Mouse (Mus musculus): ENCODE data around the gene Klrc3. TPM values are rescaled to one million over a fixed set of nuclear protein-coding genes. Genes with fewer than 3 reads are reported as not detected.

The Klrc3 gene
- polyA plus RNA-seq, 1 experiment from 2014 or later, result not detected

DNA sequence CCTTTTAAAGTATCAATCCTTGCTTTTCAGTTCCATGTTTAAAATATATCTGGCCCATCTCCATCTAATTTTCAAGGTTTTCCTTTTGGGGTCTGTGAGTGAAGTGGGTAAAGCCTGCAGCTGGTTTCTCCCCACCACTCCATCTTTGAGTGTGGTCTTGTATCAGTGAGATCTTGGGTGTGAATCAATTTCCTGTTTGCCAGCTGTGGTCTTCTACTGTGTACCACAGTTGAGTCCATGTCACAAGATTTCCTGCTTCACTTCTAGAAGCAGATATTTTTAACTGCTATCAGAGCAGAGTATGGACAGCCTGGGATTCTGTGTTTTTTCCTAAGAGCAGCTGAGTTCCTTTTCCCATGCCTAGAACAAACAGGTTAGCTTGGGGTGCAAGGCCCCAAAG, 34.8 kb downstream of the Klrc3 start:
- H3K4me2 ChIP-seq (ENCODE audit: low read depth, severe bottlenecking), result no peak overlapping the region
- no peaks in the 10 kb centered on the region for H3K4me1 ChIP-seq (ENCODE audit: control insufficient read depth, insufficient read depth, low read length)
- DNase-seq (ENCODE audit: low spot score) (no peak), ATAC-seq (ENCODE audit: insufficient number of reproducible peaks, low FRiP score, low TSS enrichment, low read depth) (no peak)
- H3K27ac ChIP-seq (replicated peaks; ENCODE audit: low read depth, low read length), result no peak overlapping the region
- H3K9ac ChIP-seq (ENCODE audit: low read length), result no peak overlapping the region
- H3K36me3 ChIP-seq (ENCODE audit: control insufficient read depth, insufficient read depth, low read length), result no peaks in the 10 kb centered on the region
- no peaks in the 10 kb centered on the region for H3K9me3 ChIP-seq (ENCODE audit: control insufficient read depth, low read length)
- no peak overlapping the region for H3K4me3 ChIP-seq (ENCODE audit: low read depth, low read length)
- no peaks in the 10 kb centered on the region for H3K27me3 ChIP-seq (ENCODE audit: control insufficient read depth, insufficient read depth, low read length)

DNA sequence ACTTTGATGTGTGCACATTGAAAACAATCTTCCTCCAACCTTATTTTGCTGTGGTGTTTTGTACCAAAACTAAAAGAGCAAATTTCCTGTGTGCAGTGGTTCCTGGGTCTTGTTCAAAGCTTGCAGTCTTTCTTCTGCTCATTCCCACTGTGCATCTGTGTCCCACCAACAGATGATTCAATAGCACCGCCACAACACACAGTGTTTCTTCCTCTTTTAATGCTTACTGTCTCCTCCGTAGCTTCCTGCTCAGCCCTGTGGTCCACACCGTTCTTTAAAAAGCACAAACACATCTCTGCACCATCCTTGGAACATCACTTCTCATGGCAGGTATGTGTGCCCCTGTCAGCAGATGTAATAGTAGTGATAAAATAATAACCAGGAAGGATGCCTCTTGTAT, 51.6 kb downstream of the Klrc3 start, which contains the start of gene Klrd1:
Gene Klrd1 (plus strand): TSS at position 275 of the 400 bp plus-strand sequence.
- H3K4me1 ChIP-seq (ENCODE audit: control insufficient read depth, insufficient read depth, low read length), result no peaks in the 10 kb centered on the region
- H3K9ac ChIP-seq (ENCODE audit: low read length), result no peak within 1 kb of the TSS
- no peaks in the 10 kb centered on the region for H3K9me3 ChIP-seq (ENCODE audit: control insufficient read depth, low read length)
- no peaks in the 10 kb centered on the region for H3K27me3 ChIP-seq (ENCODE audit: control insufficient read depth, insufficient read depth, low read length)
- H3K4me3 ChIP-seq (ENCODE audit: low read depth, low read length), result no peak within 1 kb of the TSS
- H3K36me3 ChIP-seq (ENCODE audit: control insufficient read depth, insufficient read depth, low read length), result no peaks in the 10 kb centered on the region
- DNase-seq (ENCODE audit: low spot score) (no peak), ATAC-seq (ENCODE audit: insufficient number of reproducible peaks, low FRiP score, low TSS enrichment, low read depth) (no peak)
- no peak within 1 kb of the TSS for H3K27ac ChIP-seq (replicated peaks; ENCODE audit: low read depth, low read length)
- no peak within 1 kb of the TSS for H3K4me2 ChIP-seq (ENCODE audit: low read depth, severe bottlenecking)
- 83% methylated on average over 3 of the region's 3 CpGs for WGBS

Small RNAs within 50 kb of the gene (microRNA-seq; reads per million reads assigned to microRNA genes)
- not detected for gene Mir680-1

Other genes with a start within 250 kb of the Klrc3 start
- gene Clec1b, start 246.0 kb downstream of the Klrc3 start, polyA plus RNA-seq (2014; fragmentation: Nextera tagmentation; extraction: Ambion mirVana), result 6.0 and 6.6 TPM in 2 replicates
- 0.41 and 0.44 TPM in 2 replicates for gene Clec9a, start 234.5 kb downstream of the Klrc3 start, polyA plus RNA-seq (2014; fragmentation: Nextera tagmentation; extraction: Ambion mirVana)
- gene Clec1a, start 191.3 kb downstream of the Klrc3 start, polyA plus RNA-seq (2014; fragmentation: Nextera tagmentation; extraction: Ambion mirVana), result 1.6 and 2.3 TPM in 2 replicates
- 0.38 TPM in 1 of 2 replicates, not detected in the other for gene Olr1, start 136.2 kb downstream of the Klrc3 start, polyA plus RNA-seq (2014; fragmentation: Nextera tagmentation; extraction: Ambion mirVana)
- gene Tmem52b, start 130.8 kb downstream of the Klrc3 start, polyA plus RNA-seq (2014; fragmentation: Nextera tagmentation; extraction: Ambion mirVana), result not detected in 2 replicates
- 11.7 and 12.2 TPM in 2 replicates for gene Gabarapl1, start 110.2 kb downstream of the Klrc3 start, polyA plus RNA-seq (2014; fragmentation: Nextera tagmentation; extraction: Ambion mirVana)
- gene Klre1, start 65.4 kb downstream of the Klrc3 start, polyA plus RNA-seq (2014; fragmentation: Nextera tagmentation; extraction: Ambion mirVana), result not detected in 2 replicates
- gene Klrd1, start 51.6 kb downstream of the Klrc3 start, polyA plus RNA-seq (2014; fragmentation: Nextera tagmentation; extraction: Ambion mirVana), result not detected in 2 replicates
- not detected in 2 replicates for gene Klrk1, start 19.5 kb downstream of the Klrc3 start, polyA plus RNA-seq (2014; fragmentation: Nextera tagmentation; extraction: Ambion mirVana)
- not detected in 2 replicates for gene Klrc2, start 17.4 kb upstream of the Klrc3 start, polyA plus RNA-seq (2014; fragmentation: Nextera tagmentation; extraction: Ambion mirVana)
- not detected in 2 replicates for gene Klrc1, start 35.6 kb upstream of the Klrc3 start, polyA plus RNA-seq (2014; fragmentation: Nextera tagmentation; extraction: Ambion mirVana)
- gene Klri1, start 73.8 kb upstream of the Klrc3 start, polyA plus RNA-seq (2014; fragmentation: Nextera tagmentation; extraction: Ambion mirVana), result not detected in 2 replicates
- not detected in 2 replicates for gene Klri2, start 97.1 kb upstream of the Klrc3 start, polyA plus RNA-seq (2014; fragmentation: Nextera tagmentation; extraction: Ambion mirVana)
- gene Gm156, start 140.9 kb upstream of the Klrc3 start, polyA plus RNA-seq (2014; fragmentation: Nextera tagmentation; extraction: Ambion mirVana), result not detected in 2 replicates
- not detected in 2 replicates for gene Gm17631, start 219.3 kb upstream of the Klrc3 start, polyA plus RNA-seq (2014; fragmentation: Nextera tagmentation; extraction: Ambion mirVana)
- not detected in 2 replicates for gene Klra17, start 233.3 kb upstream of the Klrc3 start, polyA plus RNA-seq (2014; fragmentation: Nextera tagmentation; extraction: Ambion mirVana)